Mouse (Mus musculus) liver, postnatal 0 days (tissue): Measurements from ENCODE around the gene Wdr54.

Source experiments
- CTCF ChIP-seq: sonication (generic); IDR thresholded peaks from 2 replicates; pipeline ENCODE4 v1.5.1; 2016; ENCODE audit warnings: antibody characterized with exemption, low read depth
- EP300 ChIP-seq: IDR thresholded peaks from 2 replicates; pipeline ENCODE4 v1.6.1; 2016; ENCODE audit warnings: antibody characterized with exemption, low read depth, mild to moderate bottlenecking

DNA sequence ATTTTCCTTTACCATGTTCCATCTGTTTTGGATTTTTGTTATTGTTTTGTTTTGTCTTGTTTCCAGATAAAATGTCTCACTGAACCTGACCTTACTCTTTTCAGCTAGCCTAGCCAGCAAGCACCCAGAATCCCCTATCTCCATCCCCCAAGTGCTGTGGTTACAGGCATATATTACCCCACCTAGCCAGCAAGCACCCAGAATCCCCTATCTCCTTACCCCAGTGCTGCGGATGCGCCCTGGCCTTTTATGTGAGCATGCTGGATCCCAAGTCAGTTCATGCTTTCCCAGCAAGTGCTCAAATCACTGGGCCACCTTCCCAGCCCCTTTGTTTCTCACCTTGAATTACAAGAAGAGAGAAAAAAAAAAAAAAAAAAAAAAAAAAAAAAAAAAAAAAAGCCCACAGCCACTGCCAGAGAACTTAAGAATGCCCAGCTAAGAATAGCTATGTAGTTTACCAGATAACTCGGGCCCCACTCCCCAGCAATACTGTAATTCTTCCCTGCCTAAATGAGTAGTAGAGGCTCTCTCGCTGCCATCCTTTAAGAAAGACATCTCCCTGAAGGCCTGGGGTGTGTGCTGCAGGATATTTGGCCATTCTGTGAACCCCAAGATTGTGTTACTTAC lies 44.6 kb downstream of the Wdr54 start:
- TF ChIP-seq CTCF (no peak), EP300 (no peak)
